Comparison of ENCODE assay signal across 21 mouse cellular contexts in the genomic region with DNA sequence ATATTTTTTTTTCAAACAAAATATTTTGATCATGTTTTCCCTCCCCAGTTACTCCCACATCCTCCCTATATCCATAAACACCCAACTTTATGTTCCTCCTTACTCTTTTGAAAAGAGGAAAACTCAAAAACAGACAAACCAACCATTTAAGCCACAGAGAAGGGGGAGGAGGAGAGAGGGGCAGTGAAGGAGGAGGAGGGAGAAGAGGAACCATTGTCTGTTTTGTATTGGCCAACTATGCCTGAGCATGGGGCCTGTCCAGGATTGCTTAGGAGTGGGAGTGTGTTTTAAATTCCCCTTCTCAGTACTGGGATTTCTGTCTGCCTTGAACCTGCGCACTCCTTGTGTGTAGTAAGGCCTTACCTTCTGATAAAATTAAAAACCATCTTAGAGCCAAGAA.
DNase-seq lines count a peak whose midpoint lies in the region; ATAC-seq lines count a peak whose summit lies in the region.
"Had no signal": no experiment of that assay in that cellular context is flagged by ENCODE, and none has a peak within 500 bp of the region (broad histone marks: within the 10 kb centered on the region; RNA-seq: fewer than 3 reads in every experiment).

No protein-coding gene starts in this region.

- H3K27ac ChIP-seq in midbrain, embryonic 14.5 days (replicated peaks; ENCODE audit: low read depth, low read length): no peak overlapping the region

- H3K4me1 ChIP-seq in midbrain, embryonic 14.5 days (ENCODE audit: control insufficient read depth, insufficient read depth, low read length): no peaks in the 10 kb centered on the region

- no peaks in the 10 kb centered on the region for H3K9me3 ChIP-seq in midbrain, embryonic 14.5 days (ENCODE audit: control insufficient read depth, low read length)
- H3K9me3 ChIP-seq: G1E had no signal

- H3K4me2 ChIP-seq in midbrain, embryonic 14.5 days (ENCODE audit: low read length): no peak overlapping the region

- H3K9ac ChIP-seq in midbrain, embryonic 14.5 days (replicated peaks; ENCODE audit: low read length): no peak overlapping the region

- H3K27me3 ChIP-seq in midbrain, embryonic 14.5 days (ENCODE audit: control insufficient read depth, insufficient read depth, low read length): no peaks in the 10 kb centered on the region
- H3K27me3 ChIP-seq: CH12.LX had no signal

- no peak overlapping the region for H3K4me3 ChIP-seq in midbrain, embryonic 14.5 days (replicated peaks; ENCODE audit: low read depth, low read length)

- no peak for DNase-seq in heart, postnatal 25 days (ENCODE audit: low spot score)
- DNase-seq in midbrain, embryonic 14.5 days: no peak
- DNase-seq: adrenal gland, adult 2 months; adrenal gland, adult 8-10 months; adrenal gland, postnatal 10 days; adrenal gland, postnatal 14 days; adrenal gland, postnatal 25 days; adrenal gland, postnatal 36 days; B cell, adult 2 months; cerebellum, adult 11 months; cerebellum, adult 11-12 months; cerebellum, adult 18-20 months had no signal

- intact Hi-C loops in heart, postnatal 25 days (cut with DNase I): no loop called here

- WGBS in midbrain, embryonic 14.5 days: 94% methylated on average over 1 of the region's 1 CpGs

- ATAC-seq in common myeloid progenitor, adult 5-6 weeks (replicated peaks; ENCODE audit: low read depth, poor library complexity, severe bottlenecking): 0 out of 2 replicates have a peak, but pooled peaks have one; percentile 56
- ATAC-seq in granulocyte monocyte progenitor cell, adult 5-6 weeks (replicated peaks; ENCODE audit: poor library complexity, severe bottlenecking): peak; percentile 59
- peak; percentile 52; the same call in 1 of the 2 replicates for ATAC-seq in megakaryocyte progenitor cell, adult 5-6 weeks (replicated peaks; ENCODE audit: poor library complexity)
- no peak for ATAC-seq in inflammation-experienced regulatory T-cells, adult 6 months
- no peak for ATAC-seq in midbrain, embryonic 14.5 days (ENCODE audit: low FRiP score, low TSS enrichment)
- ATAC-seq: activated CD4-positive, CD25-positive, alpha-beta regulatory T cell, adult 4 months; CD4-positive, CD25-positive, alpha-beta regulatory T cell, adult 4 months; Patski had no signal

- no peaks in the 10 kb centered on the region for H3K36me3 ChIP-seq in midbrain, embryonic 14.5 days (ENCODE audit: control insufficient read depth, insufficient read depth, low read length)
- H3K36me3 ChIP-seq: G1E had no signal

Comparison
In these comparisons a context has a peak if more than half of its experiments do, and no peak if none do; other contexts are left out.
1. ATAC-seq: peak in common myeloid progenitor, adult 5-6 weeks (single experiment), granulocyte monocyte progenitor cell, adult 5-6 weeks (single experiment) and megakaryocyte progenitor cell, adult 5-6 weeks (single experiment); none in inflammation-experienced regulatory T-cells, adult 6 months (single experiment) and midbrain, embryonic 14.5 days (single experiment).